Mouse (Mus musculus) liver (tissue): ENCODE data around the gene Rps3.
"Not testable (repeated sequence)": the region's sequence is repeated elsewhere in the genome, so short reads cannot be mapped to it uniquely, and the experiment has no call there.

Experiments
- DNase-seq: peaks from one replicate; pipeline ENCODE4 v3.0.0-alpha.2; 2020; ENCODE audit warnings: mixed read lengths

Gene Rps3

DNA sequence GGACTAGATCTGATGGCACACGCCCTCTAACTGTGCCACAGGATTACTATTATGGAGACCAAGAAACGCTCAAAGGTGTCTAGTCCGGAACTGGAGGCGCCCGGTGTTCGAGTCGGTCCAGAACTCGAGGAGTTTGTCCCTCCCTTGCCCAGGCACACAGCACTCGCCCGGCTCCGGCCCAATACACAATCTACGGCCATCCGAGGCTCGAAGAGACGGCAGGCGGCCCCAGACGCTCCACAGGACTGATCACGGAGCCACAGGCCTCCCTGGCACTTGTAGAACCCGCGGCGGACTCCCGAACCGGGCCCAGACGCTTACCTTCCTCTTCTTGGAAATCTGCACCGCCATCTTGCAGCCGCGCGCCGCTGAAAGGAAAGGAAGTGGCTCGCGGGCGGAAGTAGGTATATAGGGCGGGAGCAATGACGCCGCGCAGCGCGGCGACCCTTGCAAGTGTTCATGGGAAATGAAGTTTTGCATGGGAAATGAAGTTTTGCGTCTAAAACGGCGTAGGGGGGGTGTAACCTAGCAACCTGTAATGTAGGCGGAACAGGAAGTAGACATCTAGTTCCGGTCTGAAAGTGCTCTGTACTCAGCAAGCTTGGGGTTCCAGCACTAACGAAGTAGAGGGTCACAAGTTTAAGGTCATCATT is at the start of gene Rps3:
Rps3 (minus strand) TSS at position 468 of the 653 bp plus-strand sequence.
- peak; percentile 93 for DNase-seq

- peak; percentile 68 for DNase-seq
These were observed 49.0 kb upstream of the Rps3 start for GRCm38 (mm10) chr7:99532526-99532925.

DNA sequence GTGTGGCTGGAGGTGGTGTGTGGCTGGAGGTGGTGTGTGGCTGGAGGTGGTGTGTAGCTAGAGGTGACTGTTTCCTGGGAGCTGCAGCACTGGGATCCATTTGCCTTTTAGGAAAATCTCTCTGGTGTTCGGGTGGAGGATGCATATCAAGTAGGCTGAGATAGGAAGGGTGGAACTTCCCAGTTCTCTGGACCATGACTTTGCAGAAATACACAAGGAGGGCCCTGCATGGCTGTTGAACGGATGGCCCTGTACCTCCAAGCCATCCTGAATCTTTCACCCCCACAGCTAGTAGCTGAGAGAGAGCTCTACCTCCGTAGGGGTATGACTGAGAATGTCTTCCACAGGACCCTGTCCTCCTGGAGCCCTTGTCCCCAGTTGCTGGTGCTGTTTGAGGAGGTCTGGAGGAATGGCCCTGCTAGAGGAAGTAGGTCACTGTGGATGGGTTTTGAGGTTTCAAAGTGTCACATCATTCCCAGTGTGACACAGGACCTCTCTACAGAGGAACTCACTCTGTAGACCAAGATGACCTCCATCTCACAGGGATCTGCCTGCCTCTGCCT is 48.0 kb upstream of the Rps3 start:
- peak; percentile 72 for DNase-seq

GRCm38 (mm10) chr7:99529410-99529809 is 45.9 kb upstream of the Rps3 start:
- no peak for DNase-seq

GRCm38 (mm10) chr7:99528547-99528946 is 45.0 kb upstream of the Rps3 start:
- DNase-seq: no peak

DNA sequence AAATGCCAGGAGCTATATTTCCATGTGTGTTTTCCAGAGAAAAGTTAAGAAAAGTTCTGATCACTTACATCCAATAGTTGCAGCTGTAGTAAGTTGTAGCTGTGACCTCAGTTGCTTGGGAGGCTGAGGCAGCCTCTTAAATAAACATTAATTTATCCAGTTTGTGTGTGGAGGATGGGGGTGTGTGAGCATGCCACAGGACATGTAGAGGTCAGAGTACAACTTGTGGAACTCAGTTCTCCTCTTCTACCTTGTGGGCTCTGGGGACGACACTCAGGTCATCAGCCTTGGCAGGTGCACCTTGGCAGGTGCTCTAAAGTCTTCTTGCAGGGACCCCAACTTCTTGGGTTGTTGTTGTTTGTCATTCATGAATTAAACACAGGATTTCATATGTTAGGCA is 40.3 kb upstream of the Rps3 start:
- no peak for DNase-seq

GRCm38 (mm10) chr7:99523121-99523520 is 39.6 kb upstream of the Rps3 start:
- no peak for DNase-seq

DNA sequence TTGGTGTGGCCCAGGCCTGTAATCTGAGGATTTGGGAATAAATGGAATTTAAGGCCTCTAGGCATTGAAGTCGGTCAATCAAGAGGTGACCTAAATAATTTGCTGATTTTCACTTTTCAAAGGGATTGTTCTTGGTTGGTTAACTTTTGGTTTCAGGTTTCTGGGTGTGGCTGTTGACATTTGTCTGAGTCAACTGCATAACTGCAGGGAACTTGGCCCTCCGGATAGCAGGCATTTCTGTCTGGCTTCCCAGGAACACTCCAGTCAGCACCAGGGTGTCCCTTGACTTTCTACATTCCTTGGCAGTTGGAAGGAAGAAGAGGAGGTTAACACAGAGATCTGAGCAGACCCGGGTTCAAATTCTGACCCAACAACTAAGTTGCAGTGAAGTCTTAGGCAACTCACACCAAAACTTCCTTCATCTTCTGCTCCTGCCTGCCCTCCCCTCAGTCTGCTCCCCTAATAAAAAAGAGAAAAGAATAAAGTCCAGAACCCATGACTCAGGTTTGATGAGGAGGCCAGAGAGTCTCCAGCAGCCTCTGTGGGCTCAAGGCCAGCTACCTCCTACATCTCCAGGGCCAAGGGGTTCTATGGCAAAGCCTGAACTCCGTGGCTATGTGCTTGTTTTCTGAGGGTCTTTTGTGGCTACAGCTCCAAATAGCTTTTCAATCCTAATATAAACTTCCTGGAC is 35.6 kb upstream of the Rps3 start:
- DNase-seq: no peak

DNA sequence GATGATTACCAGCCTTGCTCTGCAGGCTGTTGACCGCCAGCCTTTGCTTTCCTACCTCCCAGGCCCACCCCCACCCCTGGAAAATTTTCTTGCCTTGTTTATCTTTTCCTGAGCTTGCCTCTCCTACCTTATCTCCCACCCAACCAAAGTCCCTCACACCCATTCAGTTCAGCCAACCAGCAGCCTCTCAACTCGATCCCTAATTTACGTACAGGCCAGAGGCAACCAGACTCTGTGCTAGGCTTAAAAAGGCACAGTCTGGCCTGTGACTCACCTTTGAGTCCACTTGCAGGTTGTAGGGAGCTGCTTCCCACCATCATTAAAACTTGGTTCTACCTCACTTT is 33.2 kb upstream of the Rps3 start:
- peak; percentile 79 for DNase-seq

- no peak for DNase-seq
These were observed 32.7 kb upstream of the Rps3 start for GRCm38 (mm10) chr7:99516092-99516813.

GRCm38 (mm10) chr7:99510087-99510501 is 26.6 kb upstream of the Rps3 start:
- no peak for DNase-seq

GRCm38 (mm10) chr7:99508187-99508586 is 24.6 kb upstream of the Rps3 start:
- DNase-seq: not testable (repeated sequence)

DNA sequence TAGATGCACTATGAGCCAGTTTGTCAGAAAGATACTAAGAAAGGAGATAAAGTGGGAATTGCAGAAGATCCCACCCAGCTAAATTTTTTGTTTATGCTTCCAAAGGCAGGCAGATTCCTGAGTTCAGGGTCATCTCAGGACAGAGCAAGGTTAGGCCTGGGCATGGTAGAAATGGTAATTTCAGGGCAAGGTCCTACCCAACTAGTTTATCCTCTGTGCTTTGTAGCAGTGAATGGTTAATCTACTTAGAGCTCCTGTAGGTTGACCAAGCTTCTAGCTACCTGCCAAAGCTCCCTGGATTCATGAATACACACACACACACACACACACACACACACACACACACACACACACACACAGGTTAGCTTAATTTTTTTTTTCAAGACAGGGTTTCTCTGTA is 21.0 kb upstream of the Rps3 start:
- DNase-seq: no peak

DNA sequence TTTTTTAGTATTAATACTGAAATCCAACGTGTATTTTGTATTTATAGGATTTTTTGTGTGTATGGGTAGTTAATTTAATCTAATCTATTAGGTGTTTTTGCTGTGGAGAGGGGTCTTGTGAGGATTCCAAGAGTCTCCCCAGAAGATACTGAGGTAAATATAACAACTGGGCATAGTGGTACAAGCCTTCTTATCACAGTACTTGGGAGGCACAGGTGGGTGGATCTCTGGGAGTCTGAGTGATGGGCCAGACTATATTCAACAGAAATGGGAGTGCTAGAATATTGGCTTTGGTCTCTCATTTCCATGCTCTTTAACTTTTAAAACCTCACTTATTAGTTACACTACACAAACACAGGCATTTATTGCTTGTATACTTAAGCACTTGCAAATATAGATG is 17.6 kb upstream of the Rps3 start:
- DNase-seq: peak; percentile 68

DNA sequence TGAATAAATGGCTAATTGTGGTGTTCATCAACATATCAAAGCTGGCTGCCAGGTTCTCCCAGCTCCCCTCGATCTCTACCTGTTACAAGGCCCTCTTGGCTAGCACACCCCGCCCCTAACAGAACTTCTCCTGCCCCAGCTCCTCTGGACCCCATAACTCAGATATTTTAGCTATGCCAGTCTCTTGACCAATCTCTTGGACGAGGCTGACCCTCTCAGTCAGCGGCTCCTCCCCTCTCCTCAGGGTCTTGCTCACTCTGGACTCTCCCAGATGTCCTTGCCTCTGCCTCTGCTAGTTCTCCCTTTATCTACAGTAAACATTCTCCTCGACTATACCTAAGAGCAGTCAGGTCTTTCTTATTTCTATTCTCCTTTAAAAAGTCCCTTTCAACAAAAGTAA is 17.1 kb upstream of the Rps3 start:
- peak; percentile 60 for DNase-seq

GRCm38 (mm10) chr7:99500201-99500600 is 16.7 kb upstream of the Rps3 start:
- peak; percentile 89 for DNase-seq

DNA sequence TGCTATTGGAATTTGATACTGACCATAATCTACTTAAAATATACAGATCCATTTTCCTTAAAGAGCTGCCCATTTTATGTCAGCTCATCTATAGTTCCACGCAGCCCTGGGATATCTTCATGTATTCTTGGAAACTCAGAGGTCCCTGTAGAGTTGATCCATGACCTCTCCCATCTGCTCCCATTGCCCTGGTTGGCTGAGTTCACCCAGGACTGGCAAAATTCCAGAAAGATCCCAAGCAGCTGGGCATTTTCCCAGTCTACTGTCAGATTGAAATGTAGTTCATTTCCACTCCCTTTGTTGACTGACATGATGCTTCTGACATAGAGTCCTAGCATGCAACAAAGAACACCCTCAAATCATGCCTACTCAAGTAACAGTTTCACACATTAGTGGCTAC is 15.6 kb upstream of the Rps3 start:
- no peak for DNase-seq

GRCm38 (mm10) chr7:99489708-99490107 is 6.2 kb upstream of the Rps3 start:
- no peak for DNase-seq

DNA sequence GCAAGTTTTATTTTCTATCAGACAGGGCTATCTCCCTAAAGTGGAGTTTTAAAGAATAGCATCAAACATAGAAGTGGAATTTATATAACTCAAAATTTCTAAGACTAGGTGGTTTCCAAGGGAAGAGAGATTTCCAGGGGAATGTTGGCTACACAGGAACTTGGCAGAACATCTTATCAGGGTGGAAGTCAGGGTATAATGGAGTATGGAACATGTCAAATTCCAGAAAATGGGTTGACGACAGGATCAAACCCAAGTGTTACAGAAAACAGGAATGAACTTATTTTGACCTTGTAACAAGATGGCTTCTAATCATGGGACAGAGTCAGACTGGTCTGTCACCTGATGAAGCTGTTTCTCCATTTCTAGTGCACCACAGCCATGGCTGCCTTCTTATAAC is 1.1 kb upstream of the Rps3 start:
- no peak for DNase-seq

DNA sequence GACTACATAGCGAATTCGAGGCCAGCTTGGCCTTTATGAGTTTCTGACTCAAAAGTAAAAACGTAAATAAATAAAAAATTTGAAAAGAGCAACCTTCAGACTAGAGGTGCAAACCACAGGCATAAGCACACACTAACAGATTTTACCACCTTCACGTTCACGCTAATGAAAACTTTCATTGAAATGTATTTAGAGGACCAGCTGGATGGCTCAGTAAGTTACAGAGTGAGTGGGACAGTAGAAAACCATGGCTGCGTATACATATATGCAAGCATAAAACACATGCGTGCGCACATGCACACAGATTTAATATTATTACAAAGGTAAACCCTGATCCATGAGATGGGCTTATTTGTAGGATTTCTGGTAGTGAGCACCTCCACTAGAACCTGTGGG is 384 bp upstream of the Rps3 start:
- DNase-seq: no peak

DNA sequence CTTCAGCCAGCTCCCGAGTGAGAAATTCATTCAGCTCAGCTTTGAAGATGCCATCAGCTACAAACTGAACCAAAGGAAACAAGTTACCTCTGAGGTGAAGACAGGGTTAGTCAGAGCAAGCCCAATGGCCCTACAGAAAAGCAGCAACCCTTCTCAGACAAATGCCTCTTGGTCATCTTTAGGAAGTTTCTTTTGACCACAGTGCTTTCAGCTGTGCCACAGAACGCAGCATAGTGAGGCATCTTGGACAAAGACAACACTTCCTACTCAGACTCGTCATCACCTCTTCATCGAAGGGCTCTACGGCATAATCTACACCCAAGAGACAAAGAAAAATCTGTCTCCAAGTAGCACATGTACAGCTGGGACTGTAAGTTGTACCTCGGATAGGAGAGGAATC is 901 bp downstream of the Rps3 start:
- no peak for DNase-seq

DNA sequence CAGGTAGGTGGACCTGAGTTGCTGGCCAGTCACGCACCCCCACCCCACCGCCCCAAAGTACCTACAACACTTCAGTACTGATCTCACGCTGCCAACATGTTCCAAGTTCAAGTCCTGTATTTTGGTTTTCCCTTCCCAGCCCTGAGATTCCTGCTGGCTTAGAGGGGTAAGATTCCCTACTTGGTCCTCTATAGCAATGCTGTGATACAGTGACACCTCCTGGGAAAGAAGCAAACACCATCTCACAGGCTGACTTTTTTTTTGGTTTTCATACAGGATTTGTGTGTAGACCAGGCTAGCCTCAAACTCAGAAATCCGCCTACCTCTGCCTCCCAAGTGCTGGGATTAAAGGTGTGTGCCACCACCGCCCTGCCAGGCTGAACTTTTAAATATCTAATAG is 6.3 kb downstream of the Rps3 start:
- DNase-seq: no peak

GRCm38 (mm10) chr7:99476558-99477114 is 6.9 kb downstream of the Rps3 start:
- DNase-seq: no peak

GRCm38 (mm10) chr7:99475562-99475911 is 8.0 kb downstream of the Rps3 start:
- no peak for DNase-seq
